Mouse (Mus musculus) hindbrain, embryonic 11.5 days (tissue): ENCODE results near the gene Amfr. TPM values are rescaled to one million over a fixed set of nuclear protein-coding genes. Genes with fewer than 3 reads are reported as not detected.

Experiments used
- ATAC-seq: fragments of 200-750 bp; cut with Nextera tagmentation; 2 replicates; pipeline ENCODE4 v1.8.0; 2017; ENCODE audit warnings: mild to moderate bottlenecking, moderate TSS enrichment, moderate library complexity; ENCODE audit not compliant: low FRiP score
- DNase-seq: peaks from one replicate; pipeline ENCODE4 v3.0.0-alpha.2; 2015; ENCODE audit warnings: low spot score
- H3K27ac ChIP-seq: fragments of 300-500 bp; sonication (generic); 2 replicates; pipeline ENCODE4 v1.5.1; 2014; ENCODE audit warnings: mild to moderate bottlenecking, low read depth, low read length
- H3K27me3 ChIP-seq: fragments of 300-500 bp; sonication (generic); 2 replicates; pipeline ENCODE4 v1.6.1; 2014; ENCODE audit warnings: mild to moderate bottlenecking, low read length, moderate library complexity, mixed read lengths; ENCODE audit not compliant: control insufficient read depth, insufficient read depth
- H3K36me3 ChIP-seq: fragments of 300-500 bp; sonication (generic); 2 replicates; pipeline ENCODE4 v1.6.1; 2014; ENCODE audit warnings: mild to moderate bottlenecking, low read length, moderate library complexity, mixed read lengths; ENCODE audit not compliant: control insufficient read depth, insufficient read depth
- H3K4me1 ChIP-seq: fragments of 300-500 bp; sonication (generic); replicated peaks from 2 replicates; pipeline ENCODE4 v1.6.1; 2014; ENCODE audit warnings: low read length, mixed read lengths; ENCODE audit not compliant: control insufficient read depth, insufficient read depth
- H3K4me2 ChIP-seq: fragments of 300-500 bp; sonication (generic); replicated peaks from 2 replicates; pipeline ENCODE4 v1.6.1; 2014; ENCODE audit warnings: mild to moderate bottlenecking, low read depth, low read length
- H3K4me3 ChIP-seq: fragments of 300-500 bp; sonication (generic); 2 replicates; pipeline ENCODE4 v1.5.1; 2014; ENCODE audit warnings: low read depth, low read length
- H3K9ac ChIP-seq: fragments of 300-500 bp; sonication (generic); 2 replicates; pipeline ENCODE4 v1.6.1; 2014; ENCODE audit warnings: low read depth, low read length
- H3K9me3 ChIP-seq: fragments of 300-500 bp; sonication (generic); 2 replicates; pipeline ENCODE4 v1.6.1; 2016; ENCODE audit warnings: low read length; ENCODE audit not compliant: control insufficient read depth
- whole genome bisulfite sequencing: fragments of 180-500 bp; shearing (Covaris S2); extraction: QIAGEN DNeasy Blood & Tissue Kit; methylation state at CpG from one replicate; pipeline ENCODE4 v1.1.7; 2014; 5-methylcytosine and 5-hydroxymethylcytosine counted together
- polyA plus RNA-seq: library from polyadenylated mRNA; unstranded; fragments of >200 nt; fragmentation: Nextera tagmentation; extraction: Ambion mirVana; gene quantifications from 2 replicates; pipeline ENCODE4 v1.2.1, GENCODE M21; 2014

Amfr gene
- polyA plus RNA-seq, 1 experiment from 2014 or later, result 49.3 TPM

- Histone ChIP-seq H3K36me3 (no peaks in the 10 kb centered on the region), H3K9ac (no peak overlapping the region), H3K27me3 (no peaks in the 10 kb centered on the region), H3K4me1 (no peaks in the 10 kb centered on the region), H3K27ac (no peak overlapping the region), H3K9me3 (no peaks in the 10 kb centered on the region), H3K4me3 (no peak overlapping the region), H3K4me2 (no peak overlapping the region)
- 31% methylated on average over 6 of the region's 6 CpGs for WGBS
- peak; percentile 87 for DNase-seq
- peak; percentile 63 for ATAC-seq
These were observed 79.8 kb downstream of the Amfr start for GRCm38 (mm10) chr8:93932873-93933272.

GRCm38 (mm10) chr8:93931336-93931735 is 81.3 kb downstream of the Amfr start:
- H3K9ac ChIP-seq, result no peak overlapping the region
- H3K27ac ChIP-seq, result no peak overlapping the region
- DNase-seq (no peak), ATAC-seq (no peak)
- H3K4me3 ChIP-seq, result no peak overlapping the region
- 75% methylated on average over 6 of the region's 6 CpGs for WGBS
- no peak overlapping the region for H3K4me2 ChIP-seq
- H3K36me3 ChIP-seq, result no peaks in the 10 kb centered on the region
- no peaks in the 10 kb centered on the region for H3K4me1 ChIP-seq
- no peaks in the 10 kb centered on the region for H3K9me3 ChIP-seq
- no peaks in the 10 kb centered on the region for H3K27me3 ChIP-seq

- Histone ChIP-seq H3K4me1 (no peaks in the 10 kb centered on the region), H3K27me3 (no peaks in the 10 kb centered on the region), H3K4me2 (no peak overlapping the region), H3K36me3 (no peaks in the 10 kb centered on the region), H3K9ac (no peak overlapping the region), H3K27ac (no peak overlapping the region), H3K9me3 (no peaks in the 10 kb centered on the region), H3K4me3 (no peak overlapping the region)
- ATAC-seq (0 out of 2 replicates have a peak, but pooled peaks have one; percentile 1), DNase-seq (no peak)
- WGBS, result 89% methylated on average over 4 of the region's 4 CpGs
These were observed 83.4 kb downstream of the Amfr start for GRCm38 (mm10) chr8:93929233-93929632.

GRCm38 (mm10) chr8:93925513-93925912 is 87.1 kb downstream of the Amfr start:
- 0 out of 2 replicates have a peak, but pooled peaks cover 2% of the 10 kb centered on the region for H3K4me1 ChIP-seq
- no peaks in the 10 kb centered on the region for H3K27me3 ChIP-seq
- H3K4me3 ChIP-seq, result no peak overlapping the region
- H3K9me3 ChIP-seq, result no peaks in the 10 kb centered on the region
- H3K9ac ChIP-seq, result no peak overlapping the region
- no peak overlapping the region for H3K27ac ChIP-seq
- 33% methylated on average over 3 of the region's 3 CpGs for WGBS
- no peaks in the 10 kb centered on the region for H3K36me3 ChIP-seq
- DNase-seq (no peak), ATAC-seq (no peak)
- H3K4me2 ChIP-seq, result no peak overlapping the region

GRCm38 (mm10) chr8:93923897-93924334 is 88.7 kb downstream of the Amfr start:
- ATAC-seq (no peak), DNase-seq (no peak)
- Histone ChIP-seq H3K4me1 (0 out of 2 replicates have a peak, but pooled peaks cover 2% of the 10 kb centered on the region), H3K4me3 (no peak overlapping the region), H3K9me3 (no peaks in the 10 kb centered on the region), H3K36me3 (no peaks in the 10 kb centered on the region), H3K27ac (no peak overlapping the region), H3K4me2 (no peak overlapping the region), H3K9ac (no peak overlapping the region), H3K27me3 (no peaks in the 10 kb centered on the region)
- WGBS, result 74% methylated on average over 7 of the region's 7 CpGs

Other genes with a start within 250 kb of the Amfr start
- 38.9 and 39.6 TPM in 2 replicates for gene Gnao1, start 202.9 kb downstream of the Amfr start, polyA plus RNA-seq
- 152 and 164 TPM in 2 replicates for gene Nudt21, start 24.2 kb upstream of the Amfr start, polyA plus RNA-seq
- 12.4 and 14.2 TPM in 2 replicates for gene Ogfod1, start 24.4 kb upstream of the Amfr start, polyA plus RNA-seq
- gene Bbs2, start 86.1 kb upstream of the Amfr start, polyA plus RNA-seq, result 20.3 and 29.1 TPM in 2 replicates
- gene Mt4, start 124.4 kb upstream of the Amfr start, polyA plus RNA-seq, result not detected in 2 replicates
- 11.0 and 13.6 TPM in 2 replicates for gene Mt3, start 139.8 kb upstream of the Amfr start, polyA plus RNA-seq
- gene Mt2, start 159.8 kb upstream of the Amfr start, polyA plus RNA-seq, result 24.1 and 29.3 TPM in 2 replicates
- gene Mt1, start 166.2 kb upstream of the Amfr start, polyA plus RNA-seq, result 90.1 and 101 TPM in 2 replicates
- gene Nup93, start 201.7 kb upstream of the Amfr start, polyA plus RNA-seq, result 95.1 and 112 TPM in 2 replicates